Mouse (Mus musculus) 3134 (cell line): Measurements from ENCODE around the gene Olfr1202.

Source experiments
- DNase-seq: peaks from one replicate; pipeline ENCODE4 v3.0.0-alpha.2; 2011; ENCODE audit warnings: low spot score; ENCODE audit not compliant: insufficient read length; ENCODE audit errors: extremely low read depth

Olfr1202 gene

GRCm38 (mm10) chr2:88814196-88814595 is at the start of gene Olfr1202:
Olfr1202 (plus strand) TSS chr2:88814496.
- no peak for DNase-seq

GRCm38 (mm10) chr2:88770388-88770787 is 43.9 kb upstream of the Olfr1202 start, which contains the start of gene Olfr1200:
Olfr1200 (minus strand) TSS chr2:88770488.
- DNase-seq = no peak

DNA sequence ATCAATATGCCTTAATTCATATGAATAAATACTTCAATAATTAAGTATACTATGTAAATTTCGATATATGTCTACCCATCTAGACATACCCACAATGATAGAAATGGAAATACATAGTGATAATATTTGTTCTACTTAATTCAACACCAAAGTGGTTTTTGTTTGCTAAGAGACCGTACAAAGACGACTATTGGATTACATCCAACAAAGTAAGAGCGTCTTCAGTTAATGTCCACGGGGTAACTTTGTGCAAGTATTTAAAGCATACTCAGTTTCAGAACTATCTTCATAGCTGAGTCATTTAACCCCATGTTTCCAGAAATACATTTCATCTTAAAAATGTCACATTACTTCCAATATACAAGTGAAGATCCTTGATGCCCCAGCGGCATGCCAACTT is 21.6 kb upstream of the Olfr1202 start, which contains the start of gene Olfr1201:
Gene Olfr1201, plus strand, starts transcription at position 301 of the 400 bp plus-strand sequence.
- no peak for DNase-seq

DNA sequence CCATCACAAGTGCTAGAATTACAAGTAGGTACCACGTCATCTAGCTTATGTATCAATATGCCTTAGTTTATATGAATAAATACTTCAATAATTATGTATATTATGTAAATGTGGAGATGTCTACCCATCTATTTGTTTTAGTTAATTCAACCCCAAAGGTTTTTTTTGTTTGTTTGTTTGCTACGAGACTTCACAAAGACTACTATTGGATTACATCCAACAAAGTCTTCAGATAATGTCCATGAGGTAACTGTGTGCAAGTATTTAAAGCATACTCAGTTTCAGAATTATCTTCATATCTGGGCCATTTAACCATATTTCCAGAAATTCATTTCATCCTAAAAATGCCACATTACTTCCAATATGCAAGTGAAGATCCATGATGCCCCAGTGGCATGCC is 15.1 kb downstream of the Olfr1202 start, which contains the start of gene Olfr1205:
Gene Olfr1205, plus strand, starts transcription at position 301 of the 400 bp plus-strand sequence.
- DNase-seq = no peak

DNA sequence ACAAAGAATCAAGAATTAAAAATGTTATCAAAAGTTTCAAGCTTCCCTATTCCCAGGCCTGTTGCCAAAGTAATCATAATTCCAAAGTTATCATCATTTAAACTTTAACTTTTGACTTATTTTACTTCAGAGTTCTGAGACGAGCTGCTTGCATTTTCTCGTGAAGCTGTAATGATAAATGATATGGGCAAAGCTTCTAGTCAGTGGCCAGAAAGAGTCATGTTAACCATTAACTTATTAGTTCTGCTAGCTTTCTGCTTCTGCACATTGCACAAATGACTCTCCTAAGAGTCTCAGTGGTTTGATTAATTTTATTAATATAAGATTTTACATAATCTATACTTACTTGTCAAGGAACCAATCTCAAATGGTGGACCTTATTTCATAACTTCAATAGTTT is 24.2 kb downstream of the Olfr1202 start:
- no peak for DNase-seq

- DNase-seq = no peak
These were observed 34.7 kb downstream of the Olfr1202 start, which contains the start of gene Olfr1204 for GRCm38 (mm10) chr2:88848992-88849391. Olfr1204 (plus strand) TSS chr2:88849292.

DNA sequence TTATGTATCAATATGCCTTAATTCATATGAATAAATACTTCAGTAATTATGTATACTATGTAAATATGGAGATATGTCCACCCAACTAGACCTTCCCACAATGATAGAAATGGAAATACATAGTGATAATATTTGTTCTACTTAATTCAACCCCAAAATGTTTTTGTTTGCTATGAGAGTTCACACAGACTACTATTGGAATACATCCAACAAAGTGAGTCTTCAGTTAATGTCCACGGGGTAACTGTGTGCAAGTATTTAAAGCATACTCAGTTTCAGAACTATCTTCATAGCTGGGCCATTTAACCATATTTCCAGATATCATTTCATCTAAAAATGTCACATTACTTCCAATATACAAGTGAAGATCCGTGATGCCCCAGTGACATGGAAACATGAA is 48.6 kb downstream of the Olfr1202 start, which contains the start of gene Olfr1206:
Gene Olfr1206, plus strand, starts transcription at position 301 of the 400 bp plus-strand sequence.
- DNase-seq = no peak
